Mouse (Mus musculus) liver, adult 2 months (tissue): ENCODE measurements around the gene Tshz2. TPM values are rescaled to one million over a fixed set of nuclear protein-coding genes. Genes with fewer than 3 reads are reported as not detected.

Source experiments
- DNase-seq: peaks from one replicate; pipeline ENCODE4 v3.0.0-alpha.2; 2011; ENCODE audit warnings: low read depth, low spot score; ENCODE audit errors: extremely low read depth
- H3K27ac ChIP-seq: fragments of 200-500 bp; replicated peaks from 2 replicates; pipeline ENCODE4 v1.5.1; 2012; ENCODE audit warnings: low read depth, mild to moderate bottlenecking, control low read depth, inconsistent platforms, low read length; ENCODE audit not compliant: insufficient read depth
- H3K27me3 ChIP-seq: fragments of 200-500 bp; 2 replicates; pipeline ENCODE4 v1.6.1; 2012; ENCODE audit warnings: mild to moderate bottlenecking, moderate library complexity, low read length, inconsistent platforms; ENCODE audit not compliant: control insufficient read depth, insufficient read depth
- H3K36me3 ChIP-seq: fragments of 200-500 bp; 2 replicates; pipeline ENCODE4 v1.6.1; 2012; ENCODE audit warnings: low read length, inconsistent platforms; ENCODE audit not compliant: control insufficient read depth, insufficient read depth
- H3K4me1 ChIP-seq: fragments of 200-500 bp; 2 replicates; pipeline ENCODE4 v1.6.1; 2011; ENCODE audit warnings: low read length; ENCODE audit not compliant: control insufficient read depth, insufficient read depth
- H3K4me3 ChIP-seq: fragments of 200-500 bp; 2 replicates; pipeline ENCODE4 v1.5.1; 2011; ENCODE audit warnings: low read depth, mild to moderate bottlenecking, control low read depth, low read length, moderate library complexity; ENCODE audit not compliant: insufficient read depth
- H3K79me2 ChIP-seq: fragments of 200-500 bp; 2 replicates; pipeline ENCODE4 v1.6.1; 2012; ENCODE audit warnings: inconsistent platforms, mild to moderate bottlenecking, low read length, moderate library complexity; ENCODE audit not compliant: control insufficient read depth, insufficient read depth
- H3K9ac ChIP-seq: fragments of 200-500 bp; 2 replicates; pipeline ENCODE4 v1.6.1; 2012; ENCODE audit warnings: low read depth, mild to moderate bottlenecking, control low read depth, inconsistent platforms, low read length
- CTCF ChIP-seq: fragments of 200-500 bp; IDR thresholded peaks from 2 replicates; pipeline ENCODE4 v1.5.1; 2011; ENCODE audit warnings: low read depth, low read length, control low read depth
- POLR2A ChIP-seq: fragments of 200-500 bp; IDR thresholded peaks from 2 replicates; pipeline ENCODE4 v1.6.1; 2011; ENCODE audit warnings: low read length, control low read depth; ENCODE audit not compliant: insufficient read depth; ENCODE audit errors: extremely low read depth
- WGBS: fragments of 180-500 bp; shearing (Covaris S2); methylation state at CpG from one replicate; pipeline ENCODE4 v1.1.7; 2018; 5-methylcytosine and 5-hydroxymethylcytosine counted together
- polyA plus RNA-seq: library from polyadenylated mRNA; depleted of rRNA; stranded (reverse); fragments of >200 nt; gene quantifications from 2 replicates; pipeline ENCODE4 v1.2.3, GENCODE M21; 2012
- total RNA-seq: library from RNA; depleted of rRNA; stranded (reverse); fragments of >200 nt; gene quantifications from 2 replicates; pipeline ENCODE4 v1.2.3, GENCODE M21; 2014

The Tshz2 gene
- total and polyA plus RNA-seq, 2 experiments: 3.3 to 4.1 TPM

- Histone ChIP-seq H3K4me3 (no peak overlapping the region), H3K79me2 (no peaks in the 10 kb centered on the region), H3K4me1 (no peaks in the 10 kb centered on the region), H3K36me3 (no peaks in the 10 kb centered on the region), H3K27ac (no peak overlapping the region), H3K9ac (no peak overlapping the region), H3K27me3 (no peaks in the 10 kb centered on the region)
- 88% methylated on average over 14 of the region's 14 CpGs for WGBS
- peak; percentile 12 for DNase-seq
- no peak for TF ChIP-seq CTCF
- no peak for TF ChIP-seq POLR2A
Measured at GRCm38 (mm10) chr2:170058774-170059173, 426.0 kb downstream of the Tshz2 start.

- 66% methylated on average over 4 of the region's 4 CpGs for whole genome bisulfite sequencing
- H3K27ac ChIP-seq: no peak overlapping the region
- no peaks in the 10 kb centered on the region for H3K79me2 ChIP-seq
- no peaks in the 10 kb centered on the region for H3K27me3 ChIP-seq
- no peak for DNase-seq
- H3K4me1 ChIP-seq: no peaks in the 10 kb centered on the region
- H3K9ac ChIP-seq: no peak overlapping the region
- H3K36me3 ChIP-seq: no peaks in the 10 kb centered on the region
- peak; percentile 81 for TF ChIP-seq CTCF
- TF ChIP-seq POLR2A: no peak
- no peak overlapping the region for H3K4me3 ChIP-seq
Measured at GRCm38 (mm10) chr2:170060066-170060465, 427.3 kb downstream of the Tshz2 start.

GRCm38 (mm10) chr2:170062378-170062777 lies 429.6 kb downstream of the Tshz2 start:
- H3K27me3 ChIP-seq: no peaks in the 10 kb centered on the region
- TF ChIP-seq POLR2A (no peak), CTCF (no peak)
- no peak overlapping the region for H3K9ac ChIP-seq
- no peaks in the 10 kb centered on the region for H3K79me2 ChIP-seq
- 76% methylated on average over 3 of the region's 3 CpGs for WGBS
- no peak overlapping the region for H3K27ac ChIP-seq
- DNase-seq: no peak
- no peaks in the 10 kb centered on the region for H3K36me3 ChIP-seq
- no peaks in the 10 kb centered on the region for H3K4me1 ChIP-seq
- H3K4me3 ChIP-seq: no peak overlapping the region

- 75% methylated on average over 5 of the region's 5 CpGs for WGBS
- no peak for TF ChIP-seq POLR2A
- no peak for TF ChIP-seq CTCF
- no peaks in the 10 kb centered on the region for H3K79me2 ChIP-seq
- no peaks in the 10 kb centered on the region for H3K4me1 ChIP-seq
- H3K9ac ChIP-seq: no peak overlapping the region
- no peak for DNase-seq
- no peaks in the 10 kb centered on the region for H3K36me3 ChIP-seq
- H3K27me3 ChIP-seq: no peaks in the 10 kb centered on the region
- H3K4me3 ChIP-seq: no peak overlapping the region
- no peak overlapping the region for H3K27ac ChIP-seq
Measured at GRCm38 (mm10) chr2:170069976-170070375, 437.2 kb downstream of the Tshz2 start.

GRCm38 (mm10) chr2:170070641-170071241 lies 437.9 kb downstream of the Tshz2 start:
- Histone ChIP-seq H3K79me2 (no peaks in the 10 kb centered on the region), H3K4me1 (no peaks in the 10 kb centered on the region), H3K27me3 (no peaks in the 10 kb centered on the region), H3K36me3 (no peaks in the 10 kb centered on the region), H3K9ac (no peak overlapping the region), H3K4me3 (no peak overlapping the region), H3K27ac (no peak overlapping the region)
- 76% methylated on average over 15 of the region's 15 CpGs for WGBS
- TF ChIP-seq POLR2A (no peak), CTCF (no peak)
- no peak for DNase-seq

GRCm38 (mm10) chr2:170076941-170077490 lies 444.2 kb downstream of the Tshz2 start:
- TF ChIP-seq CTCF (no peak), POLR2A (no peak)
- no peak for DNase-seq
- Histone ChIP-seq H3K79me2 (no peaks in the 10 kb centered on the region), H3K36me3 (no peaks in the 10 kb centered on the region), H3K4me1 (no peaks in the 10 kb centered on the region), H3K27me3 (no peaks in the 10 kb centered on the region), H3K4me3 (no peak overlapping the region), H3K27ac (no peak overlapping the region), H3K9ac (no peak overlapping the region)
- 78% methylated on average over 6 of the region's 6 CpGs for WGBS
